11 mouse cellular contexts compared by ENCODE assay signal in the genomic region with DNA sequence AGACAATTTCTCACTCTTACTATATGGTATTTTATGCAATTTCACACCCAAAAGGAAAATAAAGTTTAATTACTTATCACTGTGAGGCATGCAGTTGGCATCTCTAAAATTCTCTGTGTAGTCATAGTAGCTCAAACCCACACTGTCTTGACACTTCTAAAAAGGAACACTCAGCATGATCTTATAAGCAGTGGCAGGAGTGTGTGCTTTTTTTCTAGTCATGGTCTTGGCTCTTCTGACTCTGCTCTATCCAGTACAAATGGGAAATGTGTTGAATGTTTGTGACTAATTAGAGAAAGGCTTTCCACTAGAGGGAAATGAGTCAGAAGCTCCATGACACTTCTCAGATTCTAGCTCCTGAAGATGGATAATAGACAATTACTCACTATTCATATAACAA.
"Had no signal": no experiment of that assay in that cellular context is flagged by ENCODE, and none has a peak within 500 bp of the region (broad histone marks: within the 10 kb centered on the region; RNA-seq: fewer than 3 reads in every experiment).

No protein-coding gene starts in this region.

- DNase-seq: kidney, adult 18-20 months; kidney, adult 9 months; kidney, postnatal 14 days; kidney, postnatal 4 days; liver; lung, adult 18-20 months; lung, postnatal 10 days; lung, postnatal 36 days; retina, postnatal 1 day; right cerebral cortex, postnatal 4 days; thymus, postnatal 25 days had no signal
